ENCODE assay signal across 9 mouse cellular contexts in genomic region chr7:104603173-104603572, GRCm38 (mm10). TPM values are rescaled to one million over a fixed set of nuclear protein-coding genes. Genes with fewer than 3 reads are reported as not detected.
DNase-seq lines count a peak whose midpoint lies in the region; ATAC-seq lines count a peak whose summit lies in the region.
"Had no signal": no experiment of that assay in that cellular context is flagged by ENCODE, and none has a peak within 500 bp of the region (broad histone marks: within the 10 kb centered on the region; RNA-seq: fewer than 3 reads in every experiment).

No protein-coding gene starts in this region.

- 4% methylated on average over 3 of the region's 3 CpGs for WGBS in forebrain, embryonic 10.5 days
- 7% methylated on average over 3 of the region's 3 CpGs for WGBS in forebrain, embryonic 15.5 days
- WGBS in neural tube, embryonic 15.5 days, result 7% methylated on average over 3 of the region's 3 CpGs
- WGBS in liver, embryonic 11.5 days, result 3% methylated on average over 3 of the region's 3 CpGs
- 7% methylated on average over 3 of the region's 3 CpGs for WGBS in midbrain, embryonic 14.5 days

- DNase-seq in forebrain, embryonic 10.5 days (ENCODE audit: extremely low spot score, low spot score), result peak; percentile 24
- peak; percentile 47 for DNase-seq in neural tube, embryonic 10.5 days (ENCODE audit: extremely low spot score, low spot score)
- peak; percentile 78 for DNase-seq in embryo, embryonic 10 days (ENCODE audit: low spot score)
- no peak for DNase-seq in liver, embryonic 11.5 days (ENCODE audit: low spot score)
- peak; percentile 33 to 41 for DNase-seq in spleen, postnatal 36 days (ENCODE audit: low spot score in 2 of 2)
- no peak for DNase-seq in midbrain, embryonic 14.5 days

- no peaks in the 10 kb centered on the region for H3K9me3 ChIP-seq in forebrain, embryonic 10.5 days
- H3K9me3 ChIP-seq in forebrain, embryonic 15.5 days, result no peaks in the 10 kb centered on the region
- no peaks in the 10 kb centered on the region for H3K9me3 ChIP-seq in neural tube, embryonic 15.5 days (replicated peaks)
- H3K9me3 ChIP-seq in liver, embryonic 11.5 days (ENCODE audit: control insufficient read depth, low read length), result no peaks in the 10 kb centered on the region
- no peaks in the 10 kb centered on the region; the same call in 1 of the 2 replicates for H3K9me3 ChIP-seq in midbrain, embryonic 14.5 days (ENCODE audit: control insufficient read depth, low read length)

- H3K27ac ChIP-seq in forebrain, embryonic 10.5 days, result no peak overlapping the region
- no peak overlapping the region for H3K27ac ChIP-seq in forebrain, embryonic 15.5 days (replicated peaks)
- no peak overlapping the region for H3K27ac ChIP-seq in neural tube, embryonic 15.5 days (replicated peaks)
- H3K27ac ChIP-seq in liver, embryonic 11.5 days (ENCODE audit: low read depth, low read length), result no peak overlapping the region
- no peak overlapping the region for H3K27ac ChIP-seq in midbrain, embryonic 14.5 days (replicated peaks; ENCODE audit: low read depth, low read length)

- H3K36me3 ChIP-seq in forebrain, embryonic 10.5 days (replicated peaks), result no peaks in the 10 kb centered on the region
- no peaks in the 10 kb centered on the region for H3K36me3 ChIP-seq in forebrain, embryonic 15.5 days
- no peaks in the 10 kb centered on the region for H3K36me3 ChIP-seq in neural tube, embryonic 15.5 days
- no peaks in the 10 kb centered on the region for H3K36me3 ChIP-seq in liver, embryonic 11.5 days (ENCODE audit: control insufficient read depth, insufficient read depth, low read length)
- no peaks in the 10 kb centered on the region for H3K36me3 ChIP-seq in midbrain, embryonic 14.5 days (ENCODE audit: control insufficient read depth, insufficient read depth, low read length)

- H3K27me3 ChIP-seq in forebrain, embryonic 10.5 days (ENCODE audit: poor library complexity, severe bottlenecking), result no peaks in the 10 kb centered on the region
- H3K27me3 ChIP-seq in forebrain, embryonic 15.5 days, result no peaks in the 10 kb centered on the region
- H3K27me3 ChIP-seq in neural tube, embryonic 15.5 days (replicated peaks), result no peaks in the 10 kb centered on the region
- no peaks in the 10 kb centered on the region for H3K27me3 ChIP-seq in liver, embryonic 11.5 days (replicated peaks; ENCODE audit: control insufficient read depth, insufficient read depth, low read length)
- H3K27me3 ChIP-seq in midbrain, embryonic 14.5 days (ENCODE audit: control insufficient read depth, insufficient read depth, low read length), result no peaks in the 10 kb centered on the region

- ATAC-seq in forebrain, embryonic 15.5 days (replicated peaks), result no peak
- no peak for ATAC-seq in neural tube, embryonic 15.5 days (ENCODE audit: low FRiP score)
- peak; percentile 56 for ATAC-seq in liver, embryonic 11.5 days (replicated peaks; ENCODE audit: low FRiP score)
- no peak for ATAC-seq in midbrain, embryonic 14.5 days (ENCODE audit: low FRiP score, low TSS enrichment)

- no peak overlapping the region for H3K4me3 ChIP-seq in forebrain, embryonic 10.5 days
- H3K4me3 ChIP-seq in forebrain, embryonic 15.5 days, result no peak overlapping the region
- no peak overlapping the region for H3K4me3 ChIP-seq in neural tube, embryonic 15.5 days (replicated peaks)
- H3K4me3 ChIP-seq in liver, embryonic 11.5 days (ENCODE audit: low read depth, low read length), result no peak overlapping the region
- H3K4me3 ChIP-seq in midbrain, embryonic 14.5 days (replicated peaks; ENCODE audit: low read depth, low read length), result no peak overlapping the region

- H3K9ac ChIP-seq in forebrain, embryonic 15.5 days (replicated peaks), result no peak overlapping the region
- H3K9ac ChIP-seq in neural tube, embryonic 15.5 days (replicated peaks), result no peak overlapping the region
- H3K9ac ChIP-seq in liver, embryonic 11.5 days (ENCODE audit: low read depth, low read length), result no peak overlapping the region
- no peak overlapping the region for H3K9ac ChIP-seq in midbrain, embryonic 14.5 days (replicated peaks; ENCODE audit: low read length)

- no peaks in the 10 kb centered on the region for H3K4me1 ChIP-seq in forebrain, embryonic 10.5 days
- H3K4me1 ChIP-seq in forebrain, embryonic 15.5 days, result no peaks in the 10 kb centered on the region
- H3K4me1 ChIP-seq in neural tube, embryonic 15.5 days, result no peaks in the 10 kb centered on the region
- H3K4me1 ChIP-seq in liver, embryonic 11.5 days (replicated peaks; ENCODE audit: control insufficient read depth, insufficient read depth, low read length), result no peaks in the 10 kb centered on the region
- H3K4me1 ChIP-seq in midbrain, embryonic 14.5 days (ENCODE audit: control insufficient read depth, insufficient read depth, low read length), result no peaks in the 10 kb centered on the region

- H3K4me2 ChIP-seq in forebrain, embryonic 15.5 days (replicated peaks), result no peak overlapping the region
- no peak overlapping the region for H3K4me2 ChIP-seq in neural tube, embryonic 15.5 days
- no peak overlapping the region for H3K4me2 ChIP-seq in liver, embryonic 11.5 days
- H3K4me2 ChIP-seq in midbrain, embryonic 14.5 days (ENCODE audit: low read length), result no peak overlapping the region

RNA-seq across cellular contexts. Expression of gene Olfr655, which starts 1.6 kb away (rescaled TPM):
- polyA plus RNA-seq in forebrain, embryonic 10.5 days (2016; fragmentation: Nextera tagmentation; extraction: Ambion mirVana), result not detected in 2 replicates
- 0.15 TPM in 1 of 2 replicates, not detected in the other for polyA plus RNA-seq in forebrain, embryonic 15.5 days (2015; fragmentation: Nextera tagmentation; extraction: Ambion mirVana)
- not detected in 2 replicates for polyA plus RNA-seq in neural tube, embryonic 15.5 days (2015; fragmentation: Nextera tagmentation; extraction: Ambion mirVana)
- not detected in 2 replicates for polyA plus RNA-seq in liver, embryonic 11.5 days (2014; fragmentation: Nextera tagmentation; extraction: Ambion mirVana)
- not detected in 2 replicates for polyA plus RNA-seq in midbrain, embryonic 14.5 days (2014; fragmentation: Nextera tagmentation; extraction: Ambion mirVana)
- polyA plus RNA-seq: limb, embryonic 14.5 days had no signal

RNA-seq across cellular contexts. Expression of gene Olfr656, which starts 10.6 kb away (rescaled TPM):
- polyA plus RNA-seq in forebrain, embryonic 10.5 days (2016; fragmentation: Nextera tagmentation; extraction: Ambion mirVana), result 0.09 TPM in 1 of 2 replicates, not detected in the other
- not detected in 2 replicates for polyA plus RNA-seq in forebrain, embryonic 15.5 days (2015; fragmentation: Nextera tagmentation; extraction: Ambion mirVana)
- not detected in 2 replicates for polyA plus RNA-seq in neural tube, embryonic 15.5 days (2015; fragmentation: Nextera tagmentation; extraction: Ambion mirVana)
- not detected in 2 replicates for polyA plus RNA-seq in liver, embryonic 11.5 days (2014; fragmentation: Nextera tagmentation; extraction: Ambion mirVana)
- polyA plus RNA-seq in midbrain, embryonic 14.5 days (2014; fragmentation: Nextera tagmentation; extraction: Ambion mirVana), result not detected in 2 replicates
- polyA plus RNA-seq: limb, embryonic 14.5 days had no signal

RNA-seq across cellular contexts. Expression of gene Olfr654, which starts 16.3 kb away (rescaled TPM):
- polyA plus RNA-seq in forebrain, embryonic 10.5 days (2016; fragmentation: Nextera tagmentation; extraction: Ambion mirVana), result not detected in 2 replicates
- not detected in 2 replicates for polyA plus RNA-seq in forebrain, embryonic 15.5 days (2015; fragmentation: Nextera tagmentation; extraction: Ambion mirVana)
- polyA plus RNA-seq in neural tube, embryonic 15.5 days (2015; fragmentation: Nextera tagmentation; extraction: Ambion mirVana), result not detected in 2 replicates
- not detected in 2 replicates for polyA plus RNA-seq in liver, embryonic 11.5 days (2014; fragmentation: Nextera tagmentation; extraction: Ambion mirVana)
- not detected in 2 replicates for polyA plus RNA-seq in midbrain, embryonic 14.5 days (2014; fragmentation: Nextera tagmentation; extraction: Ambion mirVana)
- polyA plus RNA-seq: limb, embryonic 14.5 days had no signal

RNA-seq across cellular contexts. Expression of gene Olfr657, which starts 21.4 kb away (rescaled TPM):
- not detected in 2 replicates for polyA plus RNA-seq in forebrain, embryonic 10.5 days (2016; fragmentation: Nextera tagmentation; extraction: Ambion mirVana)
- not detected in 2 replicates for polyA plus RNA-seq in forebrain, embryonic 15.5 days (2015; fragmentation: Nextera tagmentation; extraction: Ambion mirVana)
- not detected in 2 replicates for polyA plus RNA-seq in neural tube, embryonic 15.5 days (2015; fragmentation: Nextera tagmentation; extraction: Ambion mirVana)
- polyA plus RNA-seq in liver, embryonic 11.5 days (2014; fragmentation: Nextera tagmentation; extraction: Ambion mirVana), result not detected in 2 replicates
- polyA plus RNA-seq in midbrain, embryonic 14.5 days (2014; fragmentation: Nextera tagmentation; extraction: Ambion mirVana), result not detected in 2 replicates
- polyA plus RNA-seq: limb, embryonic 14.5 days had no signal

RNA-seq across cellular contexts. Expression of gene Olfr653, which starts 26.1 kb away (rescaled TPM):
- not detected in 2 replicates for polyA plus RNA-seq in forebrain, embryonic 10.5 days (2016; fragmentation: Nextera tagmentation; extraction: Ambion mirVana)
- polyA plus RNA-seq in forebrain, embryonic 15.5 days (2015; fragmentation: Nextera tagmentation; extraction: Ambion mirVana), result not detected in 2 replicates
- polyA plus RNA-seq in neural tube, embryonic 15.5 days (2015; fragmentation: Nextera tagmentation; extraction: Ambion mirVana), result not detected in 2 replicates
- not detected in 2 replicates for polyA plus RNA-seq in liver, embryonic 11.5 days (2014; fragmentation: Nextera tagmentation; extraction: Ambion mirVana)
- polyA plus RNA-seq in midbrain, embryonic 14.5 days (2014; fragmentation: Nextera tagmentation; extraction: Ambion mirVana), result not detected in 2 replicates
- polyA plus RNA-seq: limb, embryonic 14.5 days had no signal

Comparison
In these comparisons a context has a peak if more than half of its experiments do, and no peak if none do; other contexts are left out.
1. DNase-seq: peak in forebrain, embryonic 10.5 days (single experiment), neural tube, embryonic 10.5 days (single experiment), embryo, embryonic 10 days (single experiment) and spleen, postnatal 36 days (2 of 2); none in liver, embryonic 11.5 days (single experiment) and midbrain, embryonic 14.5 days (single experiment).